Mouse (Mus musculus) kidney, embryonic 14.5 days (tissue): ENCODE results near the gene Cnot6l. TPM values are rescaled to one million over a fixed set of nuclear protein-coding genes. Genes with fewer than 3 reads are reported as not detected.

Experiments
- ATAC-seq: fragments of 200-750 bp; cut with Nextera tagmentation; 2 replicates; pipeline ENCODE4 v1.8.0; 2017; ENCODE audit warnings: moderate number of reproducible peaks, mild to moderate bottlenecking, moderate TSS enrichment, moderate library complexity; ENCODE audit not compliant: low FRiP score, low TSS enrichment
- H3K27ac ChIP-seq: fragments of 300-500 bp; sonication (generic); 2 replicates; pipeline ENCODE4 v1.5.1; 2014; ENCODE audit warnings: low read depth, mild to moderate bottlenecking, low read length, moderate library complexity, mixed read lengths
- H3K27me3 ChIP-seq: fragments of 300-500 bp; sonication (generic); 2 replicates; pipeline ENCODE4 v1.6.1; 2014; ENCODE audit warnings: mild to moderate bottlenecking, low read length; ENCODE audit not compliant: control insufficient read depth, insufficient read depth
- H3K36me3 ChIP-seq: fragments of 300-500 bp; sonication (generic); 2 replicates; pipeline ENCODE4 v1.6.1; 2014; ENCODE audit warnings: low read length, mixed read lengths; ENCODE audit not compliant: control insufficient read depth, insufficient read depth
- H3K4me1 ChIP-seq: fragments of 300-500 bp; sonication (generic); 2 replicates; pipeline ENCODE4 v1.6.1; 2014; ENCODE audit warnings: low read length, mixed read lengths; ENCODE audit not compliant: control insufficient read depth, insufficient read depth
- H3K4me2 ChIP-seq: fragments of 300-500 bp; sonication (generic); replicated peaks from 2 replicates; pipeline ENCODE4 v1.6.1; 2014; ENCODE audit warnings: low read depth, mild to moderate bottlenecking, low read length
- H3K4me3 ChIP-seq: fragments of 300-500 bp; sonication (generic); 2 replicates; pipeline ENCODE4 v1.5.1; 2014; ENCODE audit warnings: mild to moderate bottlenecking, low read length
- H3K9ac ChIP-seq: fragments of 300-500 bp; sonication (generic); 2 replicates; pipeline ENCODE4 v1.6.1; 2014; ENCODE audit warnings: low read depth, mild to moderate bottlenecking, low read length, moderate library complexity
- H3K9me3 ChIP-seq: fragments of 300-500 bp; sonication (generic); 2 replicates; pipeline ENCODE4 v1.6.1; 2016; ENCODE audit warnings: low read length; ENCODE audit not compliant: control insufficient read depth
- WGBS: fragments of 180-500 bp; shearing (Covaris S2); extraction: QIAGEN DNeasy Blood & Tissue Kit; methylation state at CpG from one replicate; pipeline ENCODE4 v1.1.7; 2014; 5-methylcytosine and 5-hydroxymethylcytosine counted together
- polyA plus RNA-seq: library from polyadenylated mRNA; unstranded; fragments of >200 nt; fragmentation: Nextera tagmentation; extraction: Ambion mirVana; gene quantifications from 2 replicates; pipeline ENCODE4 v1.2.1, GENCODE M21; 2014

The Cnot6l gene
- polyA plus RNA-seq, 1 experiment from 2014 or later, result 33.8 TPM

DNA sequence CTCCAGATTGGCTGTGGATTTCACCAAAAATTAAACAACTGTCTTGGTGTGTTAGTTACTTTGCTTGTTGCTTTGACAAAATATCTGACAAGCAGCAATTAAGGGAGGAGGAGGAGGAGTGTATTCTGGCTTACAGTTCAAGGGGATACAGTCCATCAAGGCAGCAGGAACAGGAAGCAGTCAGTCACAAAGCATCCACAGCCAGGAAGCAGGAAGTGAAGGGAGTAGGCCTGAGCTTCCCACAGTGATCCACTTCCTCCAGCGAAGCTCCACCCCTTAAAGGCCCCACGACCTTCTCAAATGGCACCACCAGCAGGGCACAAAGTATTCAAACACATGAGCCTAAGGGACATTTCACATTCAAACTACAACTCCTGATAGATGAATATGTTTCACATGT lies 2.8 kb upstream of the Cnot6l start:
- H3K27ac ChIP-seq, result no peak overlapping the region
- no peak for ATAC-seq
- no peaks in the 10 kb centered on the region for H3K27me3 ChIP-seq
- no peak overlapping the region for H3K4me2 ChIP-seq
- H3K4me3 ChIP-seq, result no peak overlapping the region
- peaks cover 7% of the 10 kb centered on the region; the same call in 1 of the 2 replicates for H3K4me1 ChIP-seq
- H3K9me3 ChIP-seq, result peaks cover 4% of the 10 kb centered on the region; the same call in 1 of the 2 replicates
- 80% methylated on average over 2 of the region's 2 CpGs for WGBS
- H3K36me3 ChIP-seq, result no peaks in the 10 kb centered on the region
- H3K9ac ChIP-seq, result no peak overlapping the region

- H3K4me1 ChIP-seq, result peaks cover 16% of the 10 kb centered on the region
- H3K27me3 ChIP-seq, result no peaks in the 10 kb centered on the region
- WGBS, result 2% methylated on average over 1 of the region's 1 CpGs
- H3K9ac ChIP-seq, result peak overlapping the region; percentile 99; the same call in 1 of the 2 replicates
- no peaks in the 10 kb centered on the region for H3K36me3 ChIP-seq
- H3K9me3 ChIP-seq, result peaks cover 4% of the 10 kb centered on the region; the same call in 1 of the 2 replicates
- H3K4me3 ChIP-seq, result peak overlapping the region; percentile 74
- H3K4me2 ChIP-seq, result peak overlapping the region; percentile 76
- H3K27ac ChIP-seq, result peak overlapping the region; percentile 99
- no peak for ATAC-seq
Observed at GRCm38 (mm10) chr5:96163396-96164020, 463 bp downstream of the Cnot6l start.

GRCm38 (mm10) chr5:96162399-96163331 lies 1.3 kb downstream of the Cnot6l start:
- H3K36me3 ChIP-seq, result no peaks in the 10 kb centered on the region
- peak overlapping the region; percentile 99 for H3K27ac ChIP-seq
- no peaks in the 10 kb centered on the region for H3K27me3 ChIP-seq
- H3K9me3 ChIP-seq, result peaks cover 4% of the 10 kb centered on the region; the same call in 1 of the 2 replicates
- peaks cover 16% of the 10 kb centered on the region for H3K4me1 ChIP-seq
- ATAC-seq, result peak; percentile 91
- peak overlapping the region; percentile 99 for H3K9ac ChIP-seq
- H3K4me2 ChIP-seq, result peak overlapping the region; percentile 76
- peak overlapping the region; percentile 74 for H3K4me3 ChIP-seq
- WGBS, result under 1% methylated on average over 56 of the region's 56 CpGs

- Histone ChIP-seq H3K27ac (peak overlapping the region; percentile 99), H3K4me2 (peak overlapping the region; percentile 76), H3K4me1 (peaks cover 16% of the 10 kb centered on the region), H3K9ac (peak overlapping the region; percentile 99), H3K4me3 (peak overlapping the region; percentile 74), H3K9me3 (peaks cover 2% of the 10 kb centered on the region; the same call in 1 of the 2 replicates), H3K27me3 (no peaks in the 10 kb centered on the region), H3K36me3 (no peaks in the 10 kb centered on the region)
- ATAC-seq, result peak; percentile 47
- WGBS, result 1% methylated on average over 86 of the region's 114 CpGs
Observed at GRCm38 (mm10) chr5:96161578-96162398, 2.2 kb downstream of the Cnot6l start.

DNA sequence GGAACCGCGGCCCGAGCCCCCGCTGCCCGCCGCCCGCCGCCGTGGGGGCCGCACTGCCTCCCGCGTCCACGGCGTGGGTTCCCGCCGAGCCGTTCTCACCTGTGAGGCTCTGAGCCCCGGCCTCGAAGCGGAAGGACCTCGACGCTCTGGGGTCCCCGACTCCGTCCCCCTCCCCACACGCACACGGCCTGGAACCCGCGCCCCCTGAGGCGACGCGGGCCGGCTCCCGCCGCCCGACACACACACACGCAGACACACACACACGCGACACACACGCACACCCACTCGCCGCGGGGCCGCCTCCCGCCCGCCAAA lies 2.8 kb downstream of the Cnot6l start:
- Histone ChIP-seq H3K36me3 (no peaks in the 10 kb centered on the region), H3K27ac (peak overlapping the region; percentile 99), H3K4me2 (peak overlapping the region; percentile 76), H3K9me3 (no peaks in the 10 kb centered on the region), H3K27me3 (no peaks in the 10 kb centered on the region), H3K4me1 (peaks cover 16% of the 10 kb centered on the region), H3K9ac (peak overlapping the region; percentile 99), H3K4me3 (peak overlapping the region; percentile 74)
- under 1% methylated on average over 33 of the region's 45 CpGs for WGBS
- ATAC-seq, result peak; percentile 44

DNA sequence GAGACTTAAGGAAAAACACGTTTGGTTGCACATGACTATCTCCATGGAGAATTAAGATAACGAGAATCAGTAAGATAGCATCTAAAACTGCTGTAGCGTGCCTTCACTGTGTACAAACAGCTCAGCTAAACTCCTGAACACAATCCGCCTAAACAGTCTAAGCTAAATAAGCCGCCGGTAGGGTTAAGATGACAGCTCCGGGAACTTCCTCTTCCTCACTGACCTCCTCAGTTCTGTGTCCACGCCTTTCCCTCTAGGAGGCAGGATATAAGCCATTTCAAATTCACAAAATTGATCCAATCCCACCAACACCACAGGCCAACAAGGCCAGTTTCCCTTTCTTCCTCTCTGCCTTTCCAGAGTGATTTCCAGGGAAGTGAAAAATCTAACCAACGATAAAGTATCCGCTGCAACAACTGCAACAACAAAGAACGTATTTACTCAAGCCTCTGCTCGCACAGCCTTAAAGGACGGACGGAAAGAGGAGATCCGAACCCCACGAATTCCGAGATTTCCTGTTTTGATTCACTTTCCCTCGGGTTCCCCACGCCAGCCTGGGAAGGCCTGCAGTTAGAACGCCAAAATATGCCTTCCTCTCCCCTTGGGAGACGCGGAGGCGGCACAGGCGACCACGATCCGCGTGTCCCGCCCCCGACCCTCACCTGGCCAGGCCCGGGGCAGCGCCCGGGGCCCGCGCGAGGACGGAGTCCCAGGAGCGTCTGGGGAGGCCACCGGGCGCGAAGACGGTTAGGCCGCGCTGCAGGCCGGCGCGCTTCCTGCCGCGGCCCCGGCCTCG lies 3.3 kb downstream of the Cnot6l start:
- Histone ChIP-seq H3K4me1 (peaks cover 16% of the 10 kb centered on the region), H3K9me3 (no peaks in the 10 kb centered on the region), H3K4me3 (peak overlapping the region; percentile 74), H3K36me3 (no peaks in the 10 kb centered on the region), H3K27me3 (no peaks in the 10 kb centered on the region), H3K9ac (peak overlapping the region; percentile 99), H3K4me2 (peak overlapping the region; percentile 76), H3K27ac (peak overlapping the region; percentile 99)
- WGBS, result under 1% methylated on average over 40 of the region's 50 CpGs
- ATAC-seq, result no peak

DNA sequence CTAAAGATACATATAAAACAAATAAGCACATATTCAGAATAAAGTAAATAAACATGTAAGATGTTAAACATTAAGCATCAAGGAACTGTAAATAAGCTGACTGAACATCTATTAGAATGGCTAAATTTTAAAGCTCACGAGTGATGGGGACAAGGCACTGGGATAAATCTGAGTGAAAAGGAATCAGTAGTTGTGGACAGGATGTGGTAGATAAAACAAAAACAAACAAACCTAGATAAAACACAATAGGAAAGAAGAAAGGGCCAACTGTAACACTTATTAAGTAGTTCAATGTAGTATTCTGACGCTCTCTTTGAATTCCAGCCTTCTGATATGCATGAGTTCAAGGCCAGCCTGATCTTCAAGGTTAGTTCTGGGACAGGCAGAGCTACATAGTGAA lies 21.6 kb downstream of the Cnot6l start:
- H3K27ac ChIP-seq, result no peak overlapping the region

GRCm38 (mm10) chr5:96130683-96131082 lies 33.3 kb downstream of the Cnot6l start:
- Histone ChIP-seq H3K4me3 (no peak overlapping the region), H3K4me1 (peaks cover 14% of the 10 kb centered on the region), H3K27ac (no peak overlapping the region), H3K27me3 (no peaks in the 10 kb centered on the region), H3K9me3 (no peaks in the 10 kb centered on the region), H3K36me3 (peaks cover 7% of the 10 kb centered on the region; the same call in 1 of the 2 replicates), H3K9ac (no peak overlapping the region), H3K4me2 (no peak overlapping the region)
- WGBS, result 83% methylated on average over 2 of the region's 2 CpGs
- ATAC-seq, result no peak

More for the DNA sequence above, 21.6 kb downstream of the Cnot6l start:
- WGBS, result 85% methylated on average over 2 of the region's 2 CpGs
- no peak for ATAC-seq
- Histone ChIP-seq H3K9ac (no peak overlapping the region), H3K27me3 (no peaks in the 10 kb centered on the region), H3K4me3 (no peak overlapping the region), H3K9me3 (no peaks in the 10 kb centered on the region), H3K36me3 (no peaks in the 10 kb centered on the region), H3K4me2 (no peak overlapping the region), H3K4me1 (no peaks in the 10 kb centered on the region)
